Mouse (Mus musculus) kidney, adult 11 months (tissue): ENCODE results near the gene Hebp1.

ENCODE experiments used
- DNase-seq: peaks from one replicate; pipeline ENCODE4 v3.0.0; 2022

Gene Hebp1

DNA sequence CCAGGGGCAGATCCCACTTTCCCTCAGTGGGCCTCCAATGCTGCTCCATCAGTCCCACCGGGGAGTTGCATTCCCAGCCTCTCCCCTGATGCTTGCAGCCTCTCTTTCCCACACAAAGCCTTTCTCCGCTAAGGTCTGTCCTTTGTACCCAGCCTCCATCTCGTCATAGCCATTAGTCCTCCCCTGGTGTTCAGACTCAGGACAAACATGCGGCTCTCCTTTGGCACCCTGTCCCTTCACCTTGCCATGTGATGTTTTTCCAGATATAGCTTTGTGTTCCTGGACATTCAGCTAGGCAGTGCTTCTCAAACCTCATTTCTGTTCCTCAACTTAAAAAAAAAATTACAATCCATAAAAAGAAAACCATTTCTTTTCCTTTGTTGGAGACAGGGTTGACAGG, 39.3 kb downstream of the Hebp1 start:
- DNase-seq, result no peak

DNA sequence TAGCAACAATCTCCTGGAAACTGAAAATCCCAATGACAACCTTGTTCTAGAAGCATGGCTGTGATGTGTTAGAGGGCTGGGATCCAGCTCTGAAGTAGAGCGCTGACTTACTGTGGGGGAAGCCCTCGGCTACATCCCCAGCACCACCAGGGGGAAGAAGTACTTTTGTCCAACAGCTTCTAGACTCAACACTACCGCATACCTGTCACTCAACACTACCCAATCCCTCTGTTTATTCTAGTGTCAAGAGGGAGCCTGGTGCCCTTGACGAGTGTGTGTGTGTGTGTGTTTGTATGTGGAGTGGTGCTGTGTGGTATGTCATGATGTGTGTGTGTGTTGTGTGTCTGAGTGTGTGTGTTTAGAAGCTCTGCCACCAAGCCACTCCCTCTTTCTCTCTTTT, 40.3 kb downstream of the Hebp1 start:
- no peak for DNase-seq

DNA sequence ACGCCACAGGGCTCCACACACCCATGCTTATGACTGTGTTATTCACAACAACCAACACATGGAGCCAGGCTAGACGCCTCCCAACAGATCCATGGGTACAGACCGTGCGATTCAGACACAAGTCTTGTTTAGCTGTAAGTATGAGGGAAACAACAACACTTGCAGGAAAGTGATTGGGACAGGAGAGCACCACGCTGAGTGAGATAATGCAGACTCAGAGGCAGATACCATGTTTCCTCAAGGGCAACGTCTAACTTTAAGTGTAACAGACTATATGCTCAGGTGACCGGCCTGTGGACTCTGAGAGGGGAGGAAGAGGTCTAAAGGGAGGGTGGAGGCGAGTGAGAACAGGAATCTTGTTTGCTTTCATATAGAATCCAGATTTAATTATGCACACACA, 41.2 kb downstream of the Hebp1 start:
- no peak for DNase-seq

DNA sequence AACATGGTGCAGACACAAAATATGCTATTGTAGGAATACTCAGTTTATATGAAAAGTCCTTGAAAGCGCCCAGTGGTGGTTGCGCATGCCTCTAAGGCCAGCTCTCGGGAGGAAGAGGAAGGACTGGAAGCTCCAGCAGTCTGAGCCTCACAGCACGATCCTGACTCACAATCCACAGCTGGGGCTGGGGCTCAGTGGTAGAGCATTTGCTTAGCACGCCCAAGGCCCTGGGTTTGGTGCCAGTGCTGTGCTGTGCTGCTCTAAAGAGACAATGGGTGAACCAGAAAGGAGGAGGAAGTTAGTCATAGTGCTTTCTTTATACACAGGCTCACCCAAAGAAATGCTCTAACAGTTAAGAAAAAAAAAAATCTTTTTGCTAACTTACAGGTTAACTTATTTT, 44.1 kb downstream of the Hebp1 start:
- DNase-seq, result no peak

DNA sequence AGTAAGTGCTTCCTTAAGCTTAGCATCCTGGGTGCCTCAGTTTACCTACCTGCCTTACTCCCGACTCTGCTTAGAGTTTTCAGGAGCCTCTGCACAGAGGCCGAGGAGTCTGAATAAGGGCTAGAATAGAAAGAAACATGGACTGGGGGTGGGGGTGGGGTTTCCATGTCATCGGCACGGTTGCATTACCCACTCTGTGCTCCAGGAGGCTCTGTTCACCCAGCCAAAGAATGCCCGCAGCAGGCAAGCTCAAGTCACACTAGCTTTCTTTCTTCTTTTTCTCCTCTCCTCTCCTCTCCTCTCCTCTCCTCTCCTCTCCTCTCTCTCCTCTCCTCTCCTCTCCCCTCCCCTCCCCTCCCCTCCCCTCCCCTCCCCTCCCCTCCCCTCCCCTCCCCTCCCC, 47.5 kb downstream of the Hebp1 start:
- no peak for DNase-seq

GRCm38 (mm10) chr6:135149722-135150121, 48.1 kb downstream of the Hebp1 start:
- no peak for DNase-seq

DNA sequence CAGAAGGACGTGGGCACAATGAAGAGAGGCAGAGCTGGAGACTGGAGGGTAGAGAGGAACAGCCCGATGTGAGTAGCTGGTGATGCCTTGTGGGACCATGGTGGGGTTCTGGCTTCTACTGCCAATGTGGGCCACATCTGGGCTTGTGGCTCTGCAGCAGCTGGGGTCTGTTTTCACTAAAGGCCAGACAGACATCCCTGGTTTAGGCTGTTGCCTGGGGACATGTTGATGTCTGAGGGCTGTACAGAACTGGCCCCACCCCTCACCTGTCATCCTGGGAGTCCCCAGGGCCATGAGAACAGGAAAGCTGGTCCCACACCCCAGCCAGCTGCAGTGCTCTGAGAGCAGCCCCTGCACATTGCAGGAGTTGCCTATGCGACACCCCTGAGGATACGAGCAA, 48.6 kb downstream of the Hebp1 start:
- DNase-seq, result no peak

- DNase-seq, result no peak
These were observed 49.3 kb downstream of the Hebp1 start for GRCm38 (mm10) chr6:135148506-135148905.

- DNase-seq, result no peak
These were observed 51.8 kb downstream of the Hebp1 start for GRCm38 (mm10) chr6:135145976-135146375.

- no peak for DNase-seq
These were observed 53.3 kb downstream of the Hebp1 start for GRCm38 (mm10) chr6:135144516-135144915.

- DNase-seq, result no peak
These were observed 54.7 kb downstream of the Hebp1 start for GRCm38 (mm10) chr6:135143151-135143550.

DNA sequence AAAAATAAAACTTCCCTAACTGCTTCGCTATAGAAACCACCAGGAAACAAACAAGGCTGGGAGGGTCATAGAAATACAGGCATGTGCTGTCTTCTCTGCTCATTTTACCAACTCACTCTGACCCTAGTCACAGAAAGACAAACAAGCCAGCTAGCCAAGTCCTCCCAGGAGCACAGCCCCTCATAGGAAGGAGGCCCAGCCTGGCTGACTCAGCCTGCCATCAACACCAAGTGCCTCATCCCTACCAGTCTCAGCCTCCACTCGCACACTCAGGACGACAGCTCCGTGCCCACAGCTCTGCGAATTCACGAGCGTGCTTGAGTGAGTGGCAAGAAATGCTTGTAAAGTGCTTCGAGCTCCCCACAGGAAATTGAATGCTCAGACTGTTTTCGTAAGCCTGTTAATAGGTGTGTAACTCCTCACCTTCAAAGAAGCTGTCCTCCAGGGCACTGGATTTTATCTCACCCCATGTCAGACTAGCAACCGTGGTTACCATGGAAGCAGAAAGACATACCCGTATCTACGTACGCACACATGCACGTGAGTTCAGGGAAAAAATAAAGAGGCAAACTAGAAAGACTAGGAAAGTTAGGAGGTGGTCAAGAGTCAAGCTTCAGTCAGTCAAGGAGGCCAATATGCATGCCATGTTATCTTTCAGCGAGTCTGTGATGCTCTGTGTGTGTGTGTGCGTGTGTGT, 56.2 kb downstream of the Hebp1 start:
- no peak for DNase-seq

GRCm38 (mm10) chr6:135138746-135139145, 59.1 kb downstream of the Hebp1 start:
- DNase-seq, result no peak

DNA sequence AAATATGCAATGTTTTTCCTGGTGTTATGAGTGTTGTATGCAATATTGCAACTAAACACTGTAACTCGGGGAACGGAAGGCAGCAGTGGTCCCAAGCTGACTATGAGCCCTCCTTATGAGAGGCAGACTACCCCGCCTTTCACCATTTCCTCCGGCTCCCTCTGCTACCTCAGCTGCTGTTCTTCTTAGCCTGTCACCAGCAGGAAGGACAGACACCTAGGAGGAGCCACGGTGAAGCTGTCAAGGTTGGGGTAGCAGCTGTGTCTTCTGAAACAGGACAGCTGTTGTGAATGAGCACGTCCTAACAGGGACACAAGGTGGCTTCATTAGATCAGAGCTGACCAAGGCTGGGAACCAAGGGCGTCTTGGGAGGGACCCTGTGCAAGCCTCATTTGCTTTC, 59.6 kb downstream of the Hebp1 start:
- DNase-seq, result no peak

- no peak for DNase-seq
These were observed 60.1 kb downstream of the Hebp1 start for GRCm38 (mm10) chr6:135137736-135138135.

DNA sequence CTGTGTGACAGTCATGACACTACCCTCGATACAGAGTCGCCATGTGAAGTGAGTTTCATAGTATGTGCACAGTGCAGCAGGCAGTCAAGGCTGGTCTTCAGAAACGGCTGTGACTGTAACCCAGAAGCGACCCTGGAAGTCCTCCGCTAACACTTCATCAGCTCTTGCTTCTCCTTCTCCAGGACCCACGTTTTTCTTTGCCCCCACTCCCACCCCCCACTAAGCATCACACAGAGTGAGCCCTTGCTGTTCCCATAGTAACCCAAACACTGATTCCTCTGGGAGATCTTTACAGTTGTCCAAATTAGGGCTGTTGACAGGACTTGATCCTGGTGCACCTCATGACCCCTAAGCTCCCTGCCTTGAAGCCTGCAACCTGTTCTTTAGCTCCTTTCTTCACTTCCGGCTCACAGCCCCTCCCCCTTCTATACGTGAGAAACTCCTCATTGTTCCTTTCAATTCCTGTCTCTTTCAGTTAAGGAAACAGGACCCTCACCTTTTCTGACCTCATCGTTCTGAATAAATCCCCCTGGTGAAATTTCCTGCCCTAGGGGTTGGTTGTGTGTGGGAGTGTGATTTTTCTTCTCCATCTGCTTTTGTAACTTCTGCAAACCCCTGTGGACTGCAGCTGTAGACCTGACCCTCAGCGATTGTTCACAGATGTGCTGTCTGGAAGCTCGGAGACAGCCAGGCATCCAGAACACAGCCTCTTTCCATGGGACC, 61.2 kb downstream of the Hebp1 start:
- no peak for DNase-seq

DNA sequence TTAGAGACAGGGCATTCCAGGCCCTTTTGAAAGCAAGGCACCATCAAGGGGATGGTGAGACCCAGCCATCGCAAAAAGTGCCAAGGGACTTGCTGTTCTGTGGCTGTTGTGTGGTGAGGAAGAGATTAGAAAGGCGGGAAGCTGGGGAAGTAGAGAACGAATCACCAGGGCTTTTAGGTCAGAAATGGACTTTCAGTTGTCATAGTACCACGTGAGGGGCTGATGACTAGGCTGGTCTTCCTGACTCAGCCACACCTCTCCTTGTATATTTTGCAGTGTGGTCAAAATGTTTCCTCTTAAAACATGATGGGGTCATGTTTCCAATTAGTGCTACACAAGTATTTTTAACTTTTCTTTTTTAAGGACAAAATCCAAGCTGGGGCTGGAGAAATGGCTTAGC, 62.1 kb downstream of the Hebp1 start:
- no peak for DNase-seq

DNA sequence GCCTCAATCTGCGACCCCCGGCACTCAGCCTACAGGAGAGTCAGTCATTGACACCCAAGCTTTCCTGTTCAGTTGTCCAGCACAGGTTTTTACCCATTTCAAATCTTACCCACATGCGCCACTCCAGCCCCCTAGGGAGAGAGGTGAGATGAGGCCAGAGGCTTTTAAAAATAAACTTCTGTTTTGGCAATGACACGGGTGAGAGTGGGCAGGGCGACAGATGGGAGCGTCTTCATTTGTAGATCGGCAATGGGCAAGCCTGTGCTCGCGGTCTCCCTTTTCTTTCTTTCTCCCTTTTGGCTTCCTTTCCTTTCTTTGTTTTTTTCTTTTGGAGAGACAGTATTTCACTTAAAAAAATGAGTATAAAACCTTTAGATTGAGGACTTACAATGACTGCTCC, 64.3 kb downstream of the Hebp1 start:
- no peak for DNase-seq

GRCm38 (mm10) chr6:135133086-135133485, 64.7 kb downstream of the Hebp1 start:
- DNase-seq, result no peak

DNA sequence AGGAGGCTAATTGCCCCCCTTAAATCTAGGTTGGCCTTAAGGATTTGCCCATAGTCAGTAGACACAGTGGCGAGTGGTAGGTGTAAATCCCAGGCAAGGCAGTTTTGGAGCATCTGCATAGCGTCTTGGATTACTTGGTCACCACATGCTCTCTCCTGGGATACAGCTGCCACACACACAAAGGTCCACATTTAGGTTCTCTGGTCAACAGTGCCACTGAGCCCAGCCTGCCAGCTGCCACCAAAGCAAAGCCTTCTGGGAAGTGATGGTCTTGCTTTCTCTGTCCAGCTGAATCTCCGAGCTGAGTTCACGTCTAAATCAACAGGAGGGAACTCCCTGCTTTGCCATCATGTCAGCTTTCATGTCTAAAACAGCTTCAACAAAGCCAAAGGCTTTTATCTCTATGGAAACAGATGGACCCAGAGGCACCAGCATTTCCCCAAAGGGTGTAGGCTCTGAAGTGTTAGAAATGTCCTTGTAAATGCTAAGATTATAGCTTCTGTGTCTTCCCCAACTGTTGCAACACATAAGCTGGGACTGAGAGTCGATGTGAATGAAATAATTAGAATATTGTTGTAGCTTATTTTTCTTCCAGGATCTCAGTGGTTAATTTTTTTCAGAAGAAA, 73.0 kb downstream of the Hebp1 start:
- no peak for DNase-seq

DNA sequence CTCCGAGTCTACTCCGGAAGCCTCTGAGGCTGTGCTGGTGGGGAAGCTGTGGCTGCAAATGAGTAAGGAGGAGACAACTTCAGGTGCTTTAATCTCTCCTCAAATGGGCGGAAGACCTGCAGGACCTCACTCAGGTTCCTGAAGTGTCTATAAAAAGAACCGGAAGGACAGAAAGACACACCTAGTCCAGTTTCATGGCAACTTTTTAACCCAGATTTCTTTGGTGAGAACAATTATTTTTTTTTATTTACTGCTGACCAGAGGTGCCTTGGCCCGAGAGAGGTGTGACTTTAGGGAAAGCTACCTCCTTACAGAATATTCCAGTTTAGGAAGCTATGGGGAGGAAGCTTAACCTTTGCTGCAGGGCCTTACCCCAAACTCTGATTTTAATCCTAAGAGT, 79.6 kb downstream of the Hebp1 start, which contains the start of gene Gprc5d:
Gene Gprc5d (minus strand): TSS at position 101 of the 400 bp plus-strand sequence.
- no peak for DNase-seq

GRCm38 (mm10) chr6:135116479-135116878, 81.3 kb downstream of the Hebp1 start:
- DNase-seq, result no peak

GRCm38 (mm10) chr6:135113114-135113436, 84.7 kb downstream of the Hebp1 start:
- no peak for DNase-seq

DNA sequence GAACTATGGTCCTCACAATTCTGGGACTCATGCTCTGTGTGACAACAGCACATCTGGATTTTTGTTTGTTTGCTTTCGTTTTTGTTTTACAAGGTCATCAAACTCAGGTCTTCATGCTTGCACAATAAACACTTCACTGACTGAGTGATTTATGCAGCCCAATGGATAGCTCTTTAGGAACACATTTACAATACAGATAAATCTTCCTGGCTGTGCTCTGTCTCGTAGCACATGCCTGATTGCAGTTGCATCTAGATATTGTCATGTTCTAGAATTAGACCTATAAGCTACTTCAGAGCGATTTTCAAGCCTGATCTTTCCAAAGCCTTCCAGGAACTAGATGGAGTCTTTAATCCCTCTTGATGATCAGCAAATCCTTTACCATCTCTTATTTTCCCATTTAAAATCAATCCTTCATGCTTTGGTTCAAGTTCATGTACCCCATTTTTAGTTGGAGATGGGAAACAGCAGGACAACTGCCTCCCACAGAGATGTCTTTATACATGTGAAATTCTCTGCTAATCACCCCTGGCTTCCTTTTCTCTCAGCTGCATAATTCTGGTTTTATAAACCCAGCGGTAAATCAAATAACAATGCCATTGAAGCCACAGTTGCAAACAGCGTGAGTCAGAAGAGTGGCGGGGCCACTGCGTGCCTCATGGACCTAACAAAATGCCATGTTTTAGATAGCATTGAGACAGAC, 85.3 kb downstream of the Hebp1 start:
- DNase-seq, result no peak
